Mouse (Mus musculus) CH12.LX (cell line): ENCODE measurements around the gene Uqcc3.

Experiments
- CHD2 ChIP-seq: IDR thresholded peaks from 2 replicates; pipeline ENCODE4 v1.6.1; 2011; ENCODE audit warnings: low read length, improper control_type of control experiment
- CTCF ChIP-seq, 2 experiments: IDR thresholded peaks in 1 of 2; conservative IDR thresholded peaks in 1 of 2; 2 replicates each; pipeline ENCODE4 v1.5.1; 2011 to 2012; ENCODE audit warnings: low read depth in 2 of 2, low read length in 2 of 2, improper control_type of control experiment in 1 of 2, inconsistent platforms in 1 of 2, mild to moderate bottlenecking in 1 of 2, moderate library complexity in 1 of 2
- ELF1 ChIP-seq: IDR thresholded peaks from 2 replicates; pipeline ENCODE4 v1.6.1; 2014; ENCODE audit warnings: low read depth, mild to moderate bottlenecking, inconsistent platforms, low read length, improper control_type of control experiment
- ETS1 ChIP-seq: conservative IDR thresholded peaks from 2 replicates; pipeline ENCODE4 v1.6.1; 2012; ENCODE audit warnings: low read depth, mild to moderate bottlenecking, inconsistent platforms, low read length, improper control_type of control experiment, moderate library complexity
- HCFC1 ChIP-seq: IDR thresholded peaks from 2 replicates; pipeline ENCODE4 v1.6.1; 2012; ENCODE audit warnings: low read depth, mild to moderate bottlenecking, inconsistent platforms, low read length, improper control_type of control experiment
- MYC ChIP-seq: IDR thresholded peaks from 2 replicates; pipeline ENCODE4 v1.6.1; 2011; ENCODE audit warnings: low read depth, mild to moderate bottlenecking, improper control_type of control experiment, low read length
- POLR2AphosphoS2 ChIP-seq: IDR thresholded peaks from 2 replicates; pipeline ENCODE4 v1.6.1; 2011; ENCODE audit warnings: low read depth, low read length, improper control_type of control experiment
- RCOR1 ChIP-seq: conservative IDR thresholded peaks from 2 replicates; pipeline ENCODE4 v1.6.1; 2012; ENCODE audit warnings: low read depth, mild to moderate bottlenecking, inconsistent platforms, low read length, improper control_type of control experiment
- SIN3A ChIP-seq: IDR thresholded peaks from 2 replicates; pipeline ENCODE4 v1.6.1; 2012; ENCODE audit warnings: low read length, improper control_type of control experiment, inconsistent platforms
- UBTF ChIP-seq: IDR thresholded peaks from 2 replicates; pipeline ENCODE4 v1.6.1; 2012; ENCODE audit warnings: low read depth, mild to moderate bottlenecking, inconsistent platforms, low read length, improper control_type of control experiment, moderate library complexity

DNA sequence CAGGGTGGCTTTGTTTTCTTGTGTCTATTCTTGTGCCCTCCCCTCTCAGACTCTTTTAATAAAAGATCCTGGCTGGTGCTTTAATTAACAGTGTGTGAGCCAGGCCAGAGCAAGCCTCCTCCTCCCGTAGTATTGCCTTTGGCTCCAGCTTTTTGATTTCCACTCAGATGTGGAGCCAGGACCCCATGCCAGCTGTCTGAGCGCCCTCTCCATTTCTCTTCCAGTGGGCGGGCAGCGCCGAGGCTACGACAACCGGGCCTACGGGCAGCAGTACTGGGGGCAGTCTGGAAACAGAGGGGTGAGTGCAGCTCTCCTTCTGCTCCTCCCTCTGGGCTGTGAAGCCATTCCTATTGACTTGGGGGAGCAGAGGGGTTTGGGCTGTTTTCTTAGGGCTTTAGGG lies 50.1 kb downstream of the Uqcc3 start:
- TF ChIP-seq POLR2AphosphoS2 (no peak), ELF1 (no peak), CTCF (conservative IDR thresholded peaks at IDR 0.05 in 1 of 2, IDR thresholded peaks at IDR 0.05 in 1 of 2; ENCODE audit: low read depth in 2 of 2, low read length in 2 of 2) (no peak), ETS1 (no peak), UBTF (no peak), SIN3A (no peak), HCFC1 (no peak), RCOR1 (no peak), MYC (no peak), CHD2 (no peak)
